In the genomic region with DNA sequence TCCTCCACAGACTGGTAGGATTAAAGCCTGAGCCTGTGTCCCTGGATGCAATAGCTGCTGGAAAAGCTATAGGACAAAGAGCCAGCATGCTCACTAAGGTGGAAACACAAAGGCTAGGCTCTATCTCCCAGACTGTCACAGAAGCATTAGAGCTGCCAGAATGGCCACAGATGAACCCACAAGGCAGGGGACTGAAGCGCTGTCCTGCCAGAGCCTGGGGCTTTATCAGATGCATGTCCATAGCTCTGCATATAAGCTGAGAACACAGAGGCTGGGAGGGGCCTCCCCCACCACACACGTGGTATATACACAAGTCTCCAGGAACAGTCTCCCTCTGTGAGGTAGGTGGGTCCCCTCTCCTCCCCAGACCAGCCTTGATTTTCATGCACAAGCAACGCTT, we compare ENCODE assay signal across 12 mouse cellular contexts.
A peak's percentile ranks its signal among the peaks of the same experiment; 100 is the strongest.
DNase-seq lines count a peak whose midpoint lies in the region; ATAC-seq and TF ChIP-seq lines count a peak whose summit lies in the region.
"Had no signal": no experiment of that assay in that cellular context is flagged by ENCODE, and none has a peak within 500 bp of the region (broad histone marks: within the 10 kb centered on the region; RNA-seq: fewer than 3 reads in every experiment).

No protein-coding gene starts in this region.

- DNase-seq in left cerebral cortex, postnatal 4 days = peak; percentile 76
- DNase-seq in left cerebral cortex, adult 2 months (ENCODE audit: extremely low spot score in 1 of 2, low spot score in 2 of 2) = no peak
- DNase-seq in forebrain, embryonic 14.5 days (ENCODE audit: low spot score) = peak; percentile 65
- peak; percentile 90 for DNase-seq in midbrain, embryonic 11.5 days (ENCODE audit: low spot score, missing footprints)
- peak; percentile 88 for DNase-seq in retina, postnatal 1 day
- DNase-seq in layer of hippocampus, adult 18-20 months (ENCODE audit: low spot score in 2 of 2) = no peak
- DNase-seq in embryo, embryonic 11 days = no peak
- DNase-seq in yolk sac, embryonic 10.5 days (ENCODE audit: low spot score) = no peak

- peak overlapping the region; percentile 21; the same call in 1 of the 2 replicates for H3K9ac ChIP-seq in forebrain, embryonic 14.5 days (ENCODE audit: low read length)
- H3K9ac ChIP-seq in midbrain, embryonic 11.5 days (ENCODE audit: low read length) = 0 out of 2 replicates have a peak overlapping the region, but pooled peaks have one; percentile 3
- H3K9ac ChIP-seq: liver, embryonic 14.5 days had no signal

- H3K4me3 ChIP-seq in left cerebral cortex, adult 2 months = no peak overlapping the region
- H3K4me3 ChIP-seq in forebrain, embryonic 14.5 days (ENCODE audit: low read depth, low read length) = no peak overlapping the region
- H3K4me3 ChIP-seq in midbrain, embryonic 11.5 days (ENCODE audit: low read depth, low read length) = no peak overlapping the region
- H3K4me3 ChIP-seq: megakaryocyte, embryonic 14.5 days had no signal

- no peaks in the 10 kb centered on the region for H3K9me3 ChIP-seq in forebrain, embryonic 14.5 days (replicated peaks; ENCODE audit: control insufficient read depth, low read length)
- no peaks in the 10 kb centered on the region for H3K9me3 ChIP-seq in midbrain, embryonic 11.5 days (ENCODE audit: control insufficient read depth, low read length)

- intact Hi-C loops in left cerebral cortex, postnatal 4 days (cut with DNase I) = no loop called here
- intact Hi-C loops in left cerebral cortex, adult 2 months (cut with DNase I) = no loop called here

- H3K4me1 ChIP-seq in forebrain, embryonic 14.5 days (ENCODE audit: control insufficient read depth, insufficient read depth, low read length) = peaks cover 42% of the 10 kb centered on the region
- peaks cover 42% of the 10 kb centered on the region for H3K4me1 ChIP-seq in midbrain, embryonic 11.5 days (ENCODE audit: control insufficient read depth, insufficient read depth, low read length)
- H3K4me1 ChIP-seq: megakaryocyte, embryonic 14.5 days had no signal

- no peaks in the 10 kb centered on the region for H3K36me3 ChIP-seq in forebrain, embryonic 14.5 days (ENCODE audit: control insufficient read depth, insufficient read depth, low read length)
- H3K36me3 ChIP-seq in midbrain, embryonic 11.5 days (ENCODE audit: control insufficient read depth, insufficient read depth, low read length) = no peaks in the 10 kb centered on the region

- TF ChIP-seq CTCF in left cerebral cortex, adult 2 months (IDR thresholded peaks at IDR 0.05) = no peak

- H3K27me3 ChIP-seq in forebrain, embryonic 14.5 days (replicated peaks; ENCODE audit: control insufficient read depth, insufficient read depth, low read length) = no peaks in the 10 kb centered on the region
- no peaks in the 10 kb centered on the region for H3K27me3 ChIP-seq in midbrain, embryonic 11.5 days (ENCODE audit: control insufficient read depth, insufficient read depth, low read length)
- H3K27me3 ChIP-seq: Patski had no signal

- no peak overlapping the region for H3K27ac ChIP-seq in left cerebral cortex, adult 2 months
- peak overlapping the region; percentile 97 for H3K27ac ChIP-seq in forebrain, embryonic 14.5 days (ENCODE audit: low read depth, low read length)
- H3K27ac ChIP-seq in midbrain, embryonic 11.5 days (ENCODE audit: low read depth, low read length) = peak overlapping the region; percentile 49
- H3K27ac ChIP-seq: kidney, postnatal 0 days; liver, embryonic 14.5 days had no signal

- ATAC-seq in forebrain, embryonic 14.5 days = peak; percentile 24
- ATAC-seq in midbrain, embryonic 11.5 days (ENCODE audit: low FRiP score) = peak; percentile 48
- ATAC-seq: Patski had no signal

- 13% methylated on average over 3 of the region's 3 CpGs for WGBS in forebrain, embryonic 14.5 days
- 23% methylated on average over 3 of the region's 3 CpGs for WGBS in midbrain, embryonic 11.5 days

- H3K4me2 ChIP-seq in forebrain, embryonic 14.5 days (ENCODE audit: low read length) = no peak overlapping the region
- H3K4me2 ChIP-seq in midbrain, embryonic 11.5 days = no peak overlapping the region

Comparison
In these comparisons a context has a peak if more than half of its experiments do, and no peak if none do; other contexts are left out.
1. DNase-seq: peak in left cerebral cortex, postnatal 4 days (single experiment), forebrain, embryonic 14.5 days (single experiment), midbrain, embryonic 11.5 days (single experiment) and retina, postnatal 1 day (single experiment); none in left cerebral cortex, adult 2 months (0 of 2), layer of hippocampus, adult 18-20 months (0 of 2), embryo, embryonic 11 days (single experiment) and yolk sac, embryonic 10.5 days (single experiment).